Mouse (Mus musculus) embryonic facial prominence, embryonic 15.5 days (tissue): ENCODE measurements around the gene Cyp2w1. TPM values are rescaled to one million over a fixed set of nuclear protein-coding genes. Genes with fewer than 3 reads are reported as not detected.
"Not testable (repeated sequence)": the region's sequence is repeated elsewhere in the genome, so short reads cannot be mapped to it uniquely, and the experiment has no call there.

Source experiments
- ATAC-seq: fragments of 200-750 bp; cut with Nextera tagmentation; 2 replicates; pipeline ENCODE4 v1.8.0; 2017; ENCODE audit warnings: low read depth, moderate TSS enrichment; ENCODE audit not compliant: insufficient number of reproducible peaks, low FRiP score, low TSS enrichment
- H3K27ac ChIP-seq: fragments of 300-500 bp; sonication (generic); replicated peaks from 2 replicates; pipeline ENCODE4 v1.5.1; 2015; ENCODE audit warnings: mild to moderate bottlenecking, inconsistent platforms
- H3K27me3 ChIP-seq: fragments of 300-500 bp; sonication (generic); 2 replicates; pipeline ENCODE4 v1.6.1; 2015; ENCODE audit warnings: inconsistent platforms
- H3K36me3 ChIP-seq: fragments of 300-500 bp; sonication (generic); 2 replicates; pipeline ENCODE4 v1.6.1; 2015; ENCODE audit warnings: mild to moderate bottlenecking, inconsistent platforms
- H3K4me1 ChIP-seq: fragments of 300-500 bp; sonication (generic); 2 replicates; pipeline ENCODE4 v1.6.1; 2015; ENCODE audit warnings: inconsistent platforms
- H3K4me2 ChIP-seq: fragments of 300-500 bp; sonication (generic); replicated peaks from 2 replicates; pipeline ENCODE4 v1.6.1; 2015; ENCODE audit warnings: mild to moderate bottlenecking, inconsistent platforms
- H3K4me3 ChIP-seq: fragments of 300-500 bp; sonication (generic); replicated peaks from 2 replicates; pipeline ENCODE4 v1.5.1; 2015; ENCODE audit warnings: mild to moderate bottlenecking, inconsistent platforms
- H3K9ac ChIP-seq: fragments of 300-500 bp; sonication (generic); 2 replicates; pipeline ENCODE4 v1.6.1; 2015; ENCODE audit warnings: inconsistent platforms
- H3K9me3 ChIP-seq: fragments of 300-500 bp; sonication (generic); replicated peaks from 2 replicates; pipeline ENCODE4 v1.6.1; 2016; ENCODE audit warnings: inconsistent platforms
- WGBS: fragments of 180-500 bp; shearing (Covaris S2); methylation state at CpG from one replicate; pipeline ENCODE4 v1.1.7; 2015; 5-methylcytosine and 5-hydroxymethylcytosine counted together
- polyA plus RNA-seq: library from polyadenylated mRNA; unstranded; fragments of >200 nt; fragmentation: Nextera tagmentation; extraction: Ambion mirVana; gene quantifications from 2 replicates; pipeline ENCODE4 v1.2.1, GENCODE M21; 2015

Gene Cyp2w1
- polyA plus RNA-seq, 1 experiment from 2014 or later, result 32.3 TPM

DNA sequence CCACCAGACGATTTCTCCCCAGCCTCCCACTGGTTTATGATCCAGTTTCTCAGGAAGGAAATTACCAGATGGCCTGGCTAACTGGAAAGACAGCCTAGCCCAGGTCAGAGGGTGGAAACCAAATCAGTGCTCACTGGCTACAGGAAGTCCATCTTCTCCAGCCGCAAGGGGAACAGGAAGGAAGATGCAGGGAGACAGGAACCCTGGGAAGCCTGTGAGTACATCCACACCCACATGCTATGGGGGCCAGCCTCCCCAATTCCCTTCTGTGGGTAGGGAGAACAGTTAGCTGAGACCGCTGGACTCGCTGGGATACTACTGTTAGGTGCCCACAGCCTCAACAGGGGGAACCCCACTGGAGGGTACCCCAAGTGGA, 35.8 kb downstream of the Cyp2w1 start:
- Histone ChIP-seq H3K36me3 (no peaks in the 10 kb centered on the region), H3K9ac (no peak overlapping the region), H3K9me3 (no peaks in the 10 kb centered on the region), H3K4me3 (no peak overlapping the region), H3K4me2 (no peak overlapping the region), H3K27me3 (no peaks in the 10 kb centered on the region), H3K27ac (peak overlapping the region; percentile 83), H3K4me1 (peaks cover 45% of the 10 kb centered on the region)
- no peak for ATAC-seq
- 73% methylated on average over 4 of the region's 4 CpGs for WGBS

GRCm38 (mm10) chr5:139388694-139389675, 36.6 kb downstream of the Cyp2w1 start:
- H3K9ac ChIP-seq, result no peak overlapping the region
- H3K9me3 ChIP-seq, result no peaks in the 10 kb centered on the region
- 63% methylated on average over 17 of the region's 17 CpGs for WGBS
- no peaks in the 10 kb centered on the region for H3K27me3 ChIP-seq
- no peak for ATAC-seq
- H3K27ac ChIP-seq, result peak overlapping the region; percentile 83
- H3K4me2 ChIP-seq, result no peak overlapping the region
- no peaks in the 10 kb centered on the region; the same call in 1 of the 2 replicates for H3K36me3 ChIP-seq
- H3K4me1 ChIP-seq, result peaks cover 45% of the 10 kb centered on the region
- H3K4me3 ChIP-seq, result no peak overlapping the region

DNA sequence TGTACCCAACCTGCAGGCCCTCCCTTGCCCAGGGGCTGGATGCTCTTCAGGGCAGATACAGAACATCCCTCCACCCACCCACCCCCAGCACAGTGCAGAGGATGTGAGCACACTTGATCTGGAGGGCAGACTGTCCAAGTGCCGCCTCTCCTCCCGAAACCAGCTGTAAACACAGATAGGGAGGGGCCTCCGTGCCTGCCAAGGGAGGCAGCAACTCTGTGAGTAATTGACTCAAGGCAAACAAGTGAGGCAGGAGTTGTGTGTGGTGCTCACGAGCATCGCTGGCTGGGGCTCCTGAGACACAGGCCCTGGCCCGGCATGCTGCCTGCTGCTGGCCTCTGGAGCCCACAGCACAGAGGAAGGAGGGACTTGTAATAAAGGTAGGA, 37.3 kb downstream of the Cyp2w1 start:
- Histone ChIP-seq H3K27me3 (no peaks in the 10 kb centered on the region), H3K9me3 (no peaks in the 10 kb centered on the region), H3K4me3 (no peak overlapping the region), H3K9ac (no peak overlapping the region), H3K4me1 (peaks cover 42% of the 10 kb centered on the region), H3K27ac (peak overlapping the region; percentile 83), H3K36me3 (no peaks in the 10 kb centered on the region; the same call in 1 of the 2 replicates), H3K4me2 (no peak overlapping the region)
- WGBS, result 8% methylated on average over 6 of the region's 6 CpGs
- ATAC-seq, result peak; percentile 59

- WGBS, result 76% methylated on average over 5 of the region's 5 CpGs
- not testable (repeated sequence) for H3K36me3 ChIP-seq, H3K9ac ChIP-seq, H3K27me3 ChIP-seq, ATAC-seq, H3K4me2 ChIP-seq, H3K27ac ChIP-seq, H3K4me3 ChIP-seq, H3K9me3 ChIP-seq
- H3K4me1 ChIP-seq, result peaks cover 40% of the 10 kb centered on the region
Observed at GRCm38 (mm10) chr5:139390324-139391119, 38.1 kb downstream of the Cyp2w1 start.

DNA sequence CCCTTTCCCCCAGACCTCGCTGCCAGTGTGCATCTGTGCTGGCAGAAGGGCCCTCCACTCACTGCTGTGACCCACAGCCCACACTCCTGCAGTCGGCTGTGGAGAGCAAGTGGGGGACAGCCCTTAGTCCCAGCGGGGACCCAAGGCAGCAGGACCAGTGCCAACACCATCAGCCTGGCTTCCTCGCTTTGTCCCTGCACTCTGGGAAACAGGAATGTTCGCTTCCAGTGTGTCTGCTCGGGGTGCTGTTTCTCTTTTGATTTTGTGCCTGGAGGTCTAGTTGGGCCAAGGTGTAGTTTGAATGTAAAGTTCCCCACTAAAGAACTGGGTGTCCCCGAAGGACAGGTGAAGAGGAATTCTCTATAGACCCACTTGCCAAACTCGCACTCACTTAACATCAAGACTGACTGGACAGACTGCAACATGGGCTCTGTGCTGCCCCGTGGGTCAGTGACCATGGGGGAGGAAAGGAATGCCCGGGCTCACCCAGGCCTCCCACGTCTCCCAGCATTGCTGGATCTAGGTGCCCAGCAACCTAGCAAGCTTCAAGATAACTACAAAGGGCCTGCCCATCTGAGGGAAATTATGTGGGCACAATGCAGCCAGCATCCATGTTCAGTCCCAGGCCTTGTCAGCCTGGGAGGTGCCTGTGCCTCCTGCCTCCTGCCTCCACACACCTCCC, 39.0 kb downstream of the Cyp2w1 start:
- 73% methylated on average over 11 of the region's 11 CpGs for WGBS
- no peak for ATAC-seq
- H3K4me1 ChIP-seq, result peaks cover 40% of the 10 kb centered on the region
- H3K27ac ChIP-seq, result no peak overlapping the region
- no peaks in the 10 kb centered on the region for H3K27me3 ChIP-seq
- no peak overlapping the region for H3K4me2 ChIP-seq
- H3K36me3 ChIP-seq, result no peaks in the 10 kb centered on the region; the same call in 1 of the 2 replicates
- H3K4me3 ChIP-seq, result no peak overlapping the region
- H3K9ac ChIP-seq, result no peak overlapping the region
- H3K9me3 ChIP-seq, result no peaks in the 10 kb centered on the region

GRCm38 (mm10) chr5:139392219-139393196, 40.1 kb downstream of the Cyp2w1 start:
- ATAC-seq, result no peak
- Histone ChIP-seq H3K9me3 (no peaks in the 10 kb centered on the region), H3K27me3 (no peaks in the 10 kb centered on the region), H3K9ac (no peak overlapping the region), H3K36me3 (no peaks in the 10 kb centered on the region; the same call in 1 of the 2 replicates), H3K4me1 (peaks cover 38% of the 10 kb centered on the region), H3K27ac (no peak overlapping the region), H3K4me3 (no peak overlapping the region), H3K4me2 (no peak overlapping the region)
- WGBS, result 91% methylated on average over 37 of the region's 37 CpGs

DNA sequence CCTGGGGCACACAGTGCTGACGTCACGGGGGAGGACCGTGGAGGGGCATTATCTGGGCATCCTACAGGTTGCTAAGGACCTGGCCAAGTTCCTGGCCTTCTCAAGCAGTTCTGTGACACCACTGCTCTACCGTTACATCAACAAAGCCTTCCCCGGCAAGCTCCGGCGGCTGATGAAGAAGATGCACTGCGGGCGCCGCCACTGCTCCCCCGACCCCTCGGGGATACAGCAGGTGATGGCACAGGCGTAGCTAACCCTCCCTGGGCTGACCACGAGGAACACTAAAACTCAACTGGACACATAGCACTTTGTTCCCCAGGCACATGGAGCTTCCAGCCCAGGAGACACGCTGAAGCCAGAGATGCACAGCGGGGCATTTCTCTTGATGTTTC, 40.8 kb downstream of the Cyp2w1 start:
- Histone ChIP-seq H3K9ac (no peak overlapping the region), H3K4me1 (peaks cover 34% of the 10 kb centered on the region), H3K27ac (no peak overlapping the region), H3K4me3 (no peak overlapping the region), H3K4me2 (no peak overlapping the region), H3K27me3 (no peaks in the 10 kb centered on the region), H3K36me3 (no peaks in the 10 kb centered on the region; the same call in 1 of the 2 replicates), H3K9me3 (no peaks in the 10 kb centered on the region)
- 87% methylated on average over 16 of the region's 16 CpGs for WGBS
- no peak for ATAC-seq

- H3K9me3 ChIP-seq, result no peaks in the 10 kb centered on the region
- no peak overlapping the region for H3K4me3 ChIP-seq
- no peaks in the 10 kb centered on the region for H3K27me3 ChIP-seq
- H3K4me2 ChIP-seq, result no peak overlapping the region
- H3K27ac ChIP-seq, result no peak overlapping the region
- H3K9ac ChIP-seq, result no peak overlapping the region
- ATAC-seq, result no peak
- no peaks in the 10 kb centered on the region; the same call in 1 of the 2 replicates for H3K36me3 ChIP-seq
- peaks cover 28% of the 10 kb centered on the region for H3K4me1 ChIP-seq
- 55% methylated on average over 7 of the region's 7 CpGs for WGBS
Observed at GRCm38 (mm10) chr5:139394399-139394798, 42.0 kb downstream of the Cyp2w1 start.

GRCm38 (mm10) chr5:139395528-139395927, 43.1 kb downstream of the Cyp2w1 start:
- Histone ChIP-seq H3K4me3 (no peak overlapping the region), H3K27ac (no peak overlapping the region), H3K9me3 (no peaks in the 10 kb centered on the region), H3K36me3 (no peaks in the 10 kb centered on the region; the same call in 1 of the 2 replicates), H3K27me3 (no peaks in the 10 kb centered on the region), H3K9ac (no peak overlapping the region), H3K4me2 (no peak overlapping the region), H3K4me1 (0 out of 2 replicates have a peak, but pooled peaks cover 20% of the 10 kb centered on the region)
- 91% methylated on average over 4 of the region's 4 CpGs for WGBS
- no peak for ATAC-seq

GRCm38 (mm10) chr5:139397359-139397916, 45.0 kb downstream of the Cyp2w1 start:
- no peak for ATAC-seq
- H3K9ac ChIP-seq, result no peak overlapping the region
- 89% methylated on average over 4 of the region's 4 CpGs for WGBS
- 0 out of 2 replicates have a peak, but pooled peaks cover 7% of the 10 kb centered on the region for H3K4me1 ChIP-seq
- no peak overlapping the region for H3K27ac ChIP-seq
- no peaks in the 10 kb centered on the region; the same call in 1 of the 2 replicates for H3K36me3 ChIP-seq
- H3K4me2 ChIP-seq, result no peak overlapping the region
- H3K4me3 ChIP-seq, result no peak overlapping the region
- no peaks in the 10 kb centered on the region for H3K27me3 ChIP-seq
- H3K9me3 ChIP-seq, result no peaks in the 10 kb centered on the region
